Mouse (Mus musculus) neural tube, embryonic 13.5 days (tissue): Measurements from ENCODE around the gene Il9. TPM values are rescaled to one million over a fixed set of nuclear protein-coding genes. Genes with fewer than 3 reads are reported as not detected.

ENCODE experiments used
- ATAC-seq: fragments of 200-750 bp; cut with Nextera tagmentation; 2 replicates; pipeline ENCODE4 v1.8.0; 2017; ENCODE audit warnings: low read depth, mild to moderate bottlenecking, moderate TSS enrichment, moderate library complexity
- H3K27ac ChIP-seq: fragments of 300-500 bp; sonication (generic); replicated peaks from 2 replicates; pipeline ENCODE4 v1.5.1; 2015; ENCODE audit warnings: moderate library complexity, mild to moderate bottlenecking, inconsistent platforms
- H3K27me3 ChIP-seq: fragments of 300-500 bp; sonication (generic); 2 replicates; pipeline ENCODE4 v1.6.1; 2015; ENCODE audit warnings: mild to moderate bottlenecking, inconsistent platforms
- H3K36me3 ChIP-seq: fragments of 300-500 bp; sonication (generic); 2 replicates; pipeline ENCODE4 v1.6.1; 2015; ENCODE audit warnings: mild to moderate bottlenecking, inconsistent platforms
- H3K4me1 ChIP-seq: fragments of 300-500 bp; sonication (generic); replicated peaks from 2 replicates; pipeline ENCODE4 v1.6.1; 2015; ENCODE audit warnings: inconsistent platforms
- H3K4me2 ChIP-seq: fragments of 300-500 bp; sonication (generic); 2 replicates; pipeline ENCODE4 v1.6.1; 2015; ENCODE audit warnings: inconsistent platforms, mild to moderate bottlenecking, moderate library complexity
- H3K4me3 ChIP-seq: fragments of 300-500 bp; sonication (generic); 2 replicates; pipeline ENCODE4 v1.5.1; 2015; ENCODE audit warnings: mild to moderate bottlenecking, inconsistent platforms
- H3K9ac ChIP-seq: fragments of 300-500 bp; sonication (generic); 2 replicates; pipeline ENCODE4 v1.6.1; 2015; ENCODE audit warnings: moderate library complexity, mild to moderate bottlenecking, inconsistent platforms
- H3K9me3 ChIP-seq: fragments of 300-500 bp; sonication (generic); 2 replicates; pipeline ENCODE4 v1.6.1; 2016; ENCODE audit warnings: inconsistent platforms
- WGBS: fragments of 180-500 bp; shearing (Covaris S2); methylation state at CpG from one replicate; pipeline ENCODE4 v1.1.7; 2015; 5-methylcytosine and 5-hydroxymethylcytosine counted together
- polyA plus RNA-seq: library from polyadenylated mRNA; unstranded; fragments of >200 nt; fragmentation: Nextera tagmentation; extraction: Ambion mirVana; gene quantifications from 2 replicates; pipeline ENCODE4 v1.2.1, GENCODE M21; 2015

The Il9 gene
- polyA plus RNA-seq, 1 experiment from 2014 or later: not detected

- 0 out of 2 replicates have a peak, but pooled peaks cover 7% of the 10 kb centered on the region for H3K4me1 ChIP-seq
- ATAC-seq: no peak
- no peaks in the 10 kb centered on the region for H3K9me3 ChIP-seq
- no peak overlapping the region for H3K9ac ChIP-seq
- no peak overlapping the region for H3K4me2 ChIP-seq
- 93% methylated on average over 4 of the region's 4 CpGs for whole genome bisulfite sequencing
- H3K27ac ChIP-seq: no peak overlapping the region
- no peaks in the 10 kb centered on the region; the same call in 1 of the 2 replicates for H3K27me3 ChIP-seq
- H3K4me3 ChIP-seq: no peak overlapping the region
- no peaks in the 10 kb centered on the region for H3K36me3 ChIP-seq
These were observed 13.5 kb downstream of the Il9 start for GRCm38 (mm10) chr13:56468536-56468935.

GRCm38 (mm10) chr13:56467786-56468185, 14.3 kb downstream of the Il9 start:
- Histone ChIP-seq H3K27me3 (no peaks in the 10 kb centered on the region; the same call in 1 of the 2 replicates), H3K27ac (no peak overlapping the region), H3K9ac (no peak overlapping the region), H3K36me3 (no peaks in the 10 kb centered on the region), H3K9me3 (no peaks in the 10 kb centered on the region), H3K4me3 (no peak overlapping the region), H3K4me2 (no peak overlapping the region), H3K4me1 (0 out of 2 replicates have a peak, but pooled peaks cover 7% of the 10 kb centered on the region)
- ATAC-seq: no peak
- WGBS: 95% methylated on average over 7 of the region's 7 CpGs

- Histone ChIP-seq H3K9me3 (no peaks in the 10 kb centered on the region), H3K9ac (no peak overlapping the region), H3K27ac (no peak overlapping the region), H3K36me3 (no peaks in the 10 kb centered on the region), H3K4me3 (no peak overlapping the region), H3K4me1 (no peaks in the 10 kb centered on the region), H3K4me2 (no peak overlapping the region), H3K27me3 (no peaks in the 10 kb centered on the region)
- 71% methylated on average over 6 of the region's 6 CpGs for WGBS
- no peak for ATAC-seq
These were observed 18.3 kb downstream of the Il9 start for GRCm38 (mm10) chr13:56463750-56464149.

- Histone ChIP-seq H3K9me3 (no peaks in the 10 kb centered on the region), H3K27me3 (no peaks in the 10 kb centered on the region), H3K4me2 (no peak overlapping the region), H3K4me1 (peaks cover 2% of the 10 kb centered on the region; the same call in 1 of the 2 replicates), H3K27ac (no peak overlapping the region), H3K36me3 (no peaks in the 10 kb centered on the region), H3K9ac (no peak overlapping the region), H3K4me3 (no peak overlapping the region)
- 82% methylated on average over 7 of the region's 7 CpGs for WGBS
- no peak for ATAC-seq
These were observed 18.8 kb downstream of the Il9 start for GRCm38 (mm10) chr13:56463261-56463660.

GRCm38 (mm10) chr13:56462791-56463190, 19.3 kb downstream of the Il9 start:
- Histone ChIP-seq H3K9me3 (no peaks in the 10 kb centered on the region), H3K4me3 (no peak overlapping the region), H3K4me1 (peaks cover 6% of the 10 kb centered on the region), H3K27ac (no peak overlapping the region), H3K4me2 (no peak overlapping the region), H3K9ac (no peak overlapping the region), H3K27me3 (no peaks in the 10 kb centered on the region), H3K36me3 (no peaks in the 10 kb centered on the region)
- no peak for ATAC-seq
- 85% methylated on average over 4 of the region's 4 CpGs for WGBS

- 94% methylated on average over 4 of the region's 4 CpGs for WGBS
These were observed 20.6 kb downstream of the Il9 start for GRCm38 (mm10) chr13:56461460-56461859.

GRCm38 (mm10) chr13:56458001-56458400, 24.0 kb downstream of the Il9 start:
- no peak overlapping the region for H3K4me3 ChIP-seq
- peak overlapping the region; percentile 28 for H3K4me2 ChIP-seq
- no peak overlapping the region for H3K9ac ChIP-seq
- no peaks in the 10 kb centered on the region for H3K9me3 ChIP-seq
- no peaks in the 10 kb centered on the region for H3K36me3 ChIP-seq
- H3K27me3 ChIP-seq: no peaks in the 10 kb centered on the region
- H3K4me1 ChIP-seq: peaks cover 13% of the 10 kb centered on the region
- 13% methylated on average over 9 of the region's 9 CpGs for WGBS
- no peak for ATAC-seq
- H3K27ac ChIP-seq: no peak overlapping the region

More at GRCm38 (mm10) chr13:56461460-56461859, 20.6 kb downstream of the Il9 start:
- ATAC-seq: no peak
- H3K27ac ChIP-seq: no peak overlapping the region
- H3K9me3 ChIP-seq: no peaks in the 10 kb centered on the region
- no peak overlapping the region for H3K4me2 ChIP-seq
- no peaks in the 10 kb centered on the region for H3K36me3 ChIP-seq
- no peak overlapping the region for H3K9ac ChIP-seq
- no peaks in the 10 kb centered on the region for H3K27me3 ChIP-seq
- no peak overlapping the region for H3K4me3 ChIP-seq
- peaks cover 13% of the 10 kb centered on the region for H3K4me1 ChIP-seq

GRCm38 (mm10) chr13:56450035-56450434, 32.0 kb downstream of the Il9 start:
- Histone ChIP-seq H3K36me3 (no peaks in the 10 kb centered on the region), H3K9me3 (no peaks in the 10 kb centered on the region), H3K4me1 (peaks cover 20% of the 10 kb centered on the region), H3K4me2 (no peak overlapping the region), H3K9ac (no peak overlapping the region), H3K27me3 (peaks cover 3% of the 10 kb centered on the region; the same call in 1 of the 2 replicates), H3K27ac (no peak overlapping the region), H3K4me3 (no peak overlapping the region)
- peak; percentile 6; the same call in 1 of the 2 replicates for ATAC-seq
- WGBS: 79% methylated on average over 8 of the region's 8 CpGs

GRCm38 (mm10) chr13:56449239-56450030, 32.6 kb downstream of the Il9 start:
- no peak overlapping the region for H3K4me2 ChIP-seq
- WGBS: 48% methylated on average over 10 of the region's 10 CpGs
- H3K27me3 ChIP-seq: peaks cover 3% of the 10 kb centered on the region; the same call in 1 of the 2 replicates
- H3K36me3 ChIP-seq: no peaks in the 10 kb centered on the region
- no peak overlapping the region for H3K9ac ChIP-seq
- no peak overlapping the region for H3K4me3 ChIP-seq
- H3K27ac ChIP-seq: no peak overlapping the region
- no peaks in the 10 kb centered on the region for H3K9me3 ChIP-seq
- H3K4me1 ChIP-seq: peaks cover 20% of the 10 kb centered on the region
- ATAC-seq: peak; percentile 66

GRCm38 (mm10) chr13:56444996-56445395, 37.0 kb downstream of the Il9 start:
- H3K4me2 ChIP-seq: no peak overlapping the region
- no peaks in the 10 kb centered on the region for H3K36me3 ChIP-seq
- no peak for ATAC-seq
- H3K27ac ChIP-seq: no peak overlapping the region
- 88% methylated on average over 6 of the region's 6 CpGs for WGBS
- H3K9me3 ChIP-seq: no peaks in the 10 kb centered on the region
- H3K4me3 ChIP-seq: no peak overlapping the region
- peaks cover 17% of the 10 kb centered on the region for H3K4me1 ChIP-seq
- peaks cover 18% of the 10 kb centered on the region for H3K27me3 ChIP-seq
- H3K9ac ChIP-seq: no peak overlapping the region

- Histone ChIP-seq H3K27ac (no peak overlapping the region), H3K4me2 (no peak overlapping the region), H3K27me3 (peaks cover 27% of the 10 kb centered on the region), H3K9me3 (no peaks in the 10 kb centered on the region), H3K4me3 (no peak overlapping the region), H3K9ac (no peak overlapping the region), H3K4me1 (peaks cover 8% of the 10 kb centered on the region), H3K36me3 (no peaks in the 10 kb centered on the region)
- no peak for ATAC-seq
- 89% methylated on average over 3 of the region's 3 CpGs for WGBS
These were observed 37.9 kb downstream of the Il9 start for GRCm38 (mm10) chr13:56444112-56444511.

GRCm38 (mm10) chr13:56443411-56443810, 38.6 kb downstream of the Il9 start:
- H3K27me3 ChIP-seq: peaks cover 34% of the 10 kb centered on the region
- no peaks in the 10 kb centered on the region for H3K9me3 ChIP-seq
- no peak overlapping the region for H3K27ac ChIP-seq
- H3K9ac ChIP-seq: no peak overlapping the region
- no peak overlapping the region for H3K4me3 ChIP-seq
- H3K36me3 ChIP-seq: no peaks in the 10 kb centered on the region
- H3K4me2 ChIP-seq: no peak overlapping the region
- peaks cover 5% of the 10 kb centered on the region for H3K4me1 ChIP-seq
- no peak for ATAC-seq
- WGBS: 86% methylated on average over 7 of the region's 7 CpGs
